Mouse (Mus musculus) myocyte (in vitro differentiated cells): ENCODE results near the gene H2-Eb2.

ENCODE experiments used
- CEBPB ChIP-seq: IDR thresholded peaks from 2 replicates; pipeline ENCODE4 v1.6.1; 2011; ENCODE audit warnings: mild to moderate bottlenecking, moderate library complexity; ENCODE audit not compliant: poor library complexity, insufficient read depth, severe bottlenecking
- E2F4 ChIP-seq: IDR thresholded peaks from one replicate; pipeline ENCODE4 v1.6.1; 2011; ENCODE audit warnings: mild to moderate bottlenecking, control low read depth, moderate library complexity; ENCODE audit not compliant: insufficient read depth
- MAX ChIP-seq: IDR thresholded peaks from one replicate; pipeline ENCODE4 v1.6.1; 2011; ENCODE audit warnings: low read depth, mild to moderate bottlenecking, control low read depth
- MYOD1 ChIP-seq, 3 experiments: IDR thresholded peaks; one replicate each; pipeline ENCODE4 v1.6.1; 2011; ENCODE audit warnings: control low read depth in 2 of 3, low read depth in 2 of 3, mild to moderate bottlenecking in 2 of 3, moderate library complexity in 1 of 3; ENCODE audit not compliant: insufficient read length in 2 of 3, control insufficient read depth in 1 of 3
- MYOG ChIP-seq, 3 experiments: IDR thresholded peaks; one replicate each; pipeline ENCODE4 v1.6.1; 2011; ENCODE audit warnings: control low read depth in 2 of 3, low read depth in 2 of 3, mild to moderate bottlenecking in 2 of 3; ENCODE audit not compliant: insufficient read length in 2 of 3, control insufficient read depth in 1 of 3, insufficient read depth in 1 of 3
- POLR2A ChIP-seq: IDR thresholded peaks from one replicate; pipeline ENCODE4 v1.6.1; 2011; ENCODE audit warnings: low read depth, mild to moderate bottlenecking, control low read depth, moderate library complexity; ENCODE audit not compliant: insufficient read length
- POLR2AphosphoS2 ChIP-seq: IDR thresholded peaks from one replicate; pipeline ENCODE4 v1.6.1; 2011; ENCODE audit warnings: low read depth, control low read depth; ENCODE audit not compliant: insufficient read length
- SRF ChIP-seq: IDR thresholded peaks from one replicate; pipeline ENCODE4 v1.6.1; 2011; ENCODE audit warnings: low read depth; ENCODE audit not compliant: control insufficient read depth, insufficient read length
- TCF12 ChIP-seq: IDR thresholded peaks from one replicate; pipeline ENCODE4 v1.6.1; 2011; ENCODE audit warnings: mild to moderate bottlenecking, control low read depth; ENCODE audit not compliant: poor library complexity, insufficient read depth, severe bottlenecking
- TCF3 ChIP-seq: IDR thresholded peaks from one replicate; pipeline ENCODE4 v1.6.1; 2011; ENCODE audit warnings: low read depth, control low read depth; ENCODE audit not compliant: insufficient read length
- USF1 ChIP-seq: IDR thresholded peaks from one replicate; pipeline ENCODE4 v1.6.1; 2011; ENCODE audit warnings: low read depth, mild to moderate bottlenecking, control low read depth, moderate library complexity

DNA sequence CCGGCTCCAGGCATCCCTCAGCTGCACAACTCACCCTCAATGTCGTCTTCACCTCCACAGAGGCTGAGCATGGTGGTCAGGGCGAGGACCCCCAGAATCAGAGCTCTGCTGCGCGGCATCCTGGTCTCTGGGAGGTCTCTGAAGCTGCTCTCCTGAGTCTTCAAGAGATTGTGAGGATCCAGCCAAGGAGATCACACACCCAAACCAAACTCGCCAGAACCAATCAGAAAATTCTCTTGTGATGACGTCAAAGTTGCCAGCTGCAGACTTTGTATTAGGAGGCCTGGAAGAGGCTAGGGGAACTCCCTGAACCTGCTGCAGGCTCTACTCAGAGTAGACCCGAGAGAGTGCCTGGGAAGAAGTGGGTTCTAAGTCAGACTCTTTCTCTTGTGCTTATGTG, 37.8 kb upstream of the H2-Eb2 start, which contains the start of gene H2-Aa:
- TF ChIP-seq POLR2A (no peak), SRF (no peak), POLR2AphosphoS2 (no peak), E2F4 (no peak), MYOG (IDR thresholded peaks at IDR 0.05; ENCODE audit: control insufficient read depth in 1 of 3, insufficient read depth in 1 of 3, insufficient read length in 2 of 3, low read depth in 2 of 3) (no peak), MYOD1 (IDR thresholded peaks at IDR 0.05; ENCODE audit: control insufficient read depth in 1 of 3, insufficient read length in 2 of 3, low read depth in 2 of 3) (no peak), TCF12 (no peak), USF1 (no peak), CEBPB (no peak), MAX (no peak), TCF3 (no peak)
